Mouse (Mus musculus) bone marrow macrophage, adult 2 months (primary cell): ENCODE results near the gene Kcnj15.

Source experiments
- CTCF ChIP-seq: IDR thresholded peaks from 2 replicates; pipeline ENCODE4 v1.5.1; 2012; ENCODE audit warnings: low read depth, mild to moderate bottlenecking, low read length, moderate library complexity
- POLR2A ChIP-seq: IDR thresholded peaks from 2 replicates; pipeline ENCODE4 v1.6.1; 2012; ENCODE audit warnings: mild to moderate bottlenecking, low read depth, low read length, borderline replicate concordance

DNA sequence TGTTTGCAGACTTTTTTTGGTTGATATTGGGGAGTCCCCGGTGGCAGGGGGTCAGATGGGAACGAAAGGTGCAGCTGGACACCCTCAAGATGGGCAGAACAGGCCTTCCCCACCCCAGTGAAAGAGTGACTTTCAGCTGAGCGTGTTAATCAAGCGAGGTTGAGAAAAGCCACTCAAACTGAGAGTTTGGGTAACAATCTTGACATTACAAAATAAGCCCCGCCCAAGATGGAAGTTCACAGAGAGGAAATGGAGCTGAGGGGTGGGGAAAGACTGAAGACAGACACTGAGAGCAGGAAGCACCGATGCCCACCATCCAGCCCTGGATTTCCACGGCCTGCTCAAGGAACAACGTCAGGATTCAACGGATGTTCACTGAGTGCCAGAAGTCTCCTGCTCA lies 91.2 kb downstream of the Kcnj15 start:
- TF ChIP-seq POLR2A (no peak), CTCF (no peak)
